In the genomic region with DNA sequence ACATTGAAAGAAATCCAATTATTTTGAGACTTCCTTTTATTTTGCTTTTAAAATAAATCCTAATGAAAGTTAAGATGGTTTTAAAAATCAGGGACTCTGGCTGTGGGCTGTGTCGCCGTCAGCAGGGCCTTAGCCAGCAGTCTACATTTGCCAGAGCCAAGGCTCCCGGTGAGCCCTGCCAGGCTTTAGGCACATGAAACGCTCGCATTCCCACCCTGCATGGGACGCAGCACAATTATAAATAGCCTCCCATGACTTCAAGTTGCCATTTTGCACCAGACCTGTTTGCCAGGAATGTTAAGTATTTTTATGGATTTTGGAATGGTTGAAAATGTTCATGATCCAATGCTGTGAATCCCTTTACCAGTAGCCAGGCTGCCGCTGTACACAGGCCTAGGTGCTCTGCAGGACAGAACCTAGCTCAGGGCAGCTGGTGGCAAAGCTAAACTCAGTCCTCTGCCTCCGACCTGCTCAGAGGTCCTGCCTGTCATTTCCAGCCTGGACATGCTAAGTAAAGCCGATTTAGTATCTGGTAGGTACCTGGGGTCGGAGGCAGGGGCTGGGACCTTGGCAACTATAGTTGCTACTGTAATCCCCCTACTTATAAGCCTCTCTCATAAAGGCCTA, we compare ENCODE assay signal across 28 mouse cellular contexts. TPM values are rescaled to one million over a fixed set of nuclear protein-coding genes. Genes with fewer than 3 reads are reported as not detected.
DNase-seq lines count a peak whose midpoint lies in the region; ATAC-seq and TF ChIP-seq lines count a peak whose summit lies in the region.
"Had no signal": no experiment of that assay in that cellular context is flagged by ENCODE, and none has a peak within 500 bp of the region (broad histone marks: within the 10 kb centered on the region; RNA-seq: fewer than 3 reads in every experiment).

No protein-coding gene starts in this region.

- intact Hi-C loops in heart, postnatal 25 days (cut with DNase I): no loop called here

- no peaks in the 10 kb centered on the region for H3K4me1 ChIP-seq in midbrain, embryonic 11.5 days (ENCODE audit: control insufficient read depth, insufficient read depth, low read length)
- no peaks in the 10 kb centered on the region for H3K4me1 ChIP-seq in midbrain, embryonic 13.5 days (replicated peaks)
- no peaks in the 10 kb centered on the region for H3K4me1 ChIP-seq in liver, postnatal 0 days (ENCODE audit: insufficient read depth)
- H3K4me1 ChIP-seq: forebrain, embryonic 15.5 days; neural tube, embryonic 13.5 days had no signal

- no peaks in the 10 kb centered on the region for H3K27me3 ChIP-seq in midbrain, embryonic 11.5 days (ENCODE audit: control insufficient read depth, insufficient read depth, low read length)
- no peaks in the 10 kb centered on the region for H3K27me3 ChIP-seq in midbrain, embryonic 13.5 days
- no peaks in the 10 kb centered on the region for H3K27me3 ChIP-seq in liver, postnatal 0 days (ENCODE audit: insufficient read depth, low read length)
- H3K27me3 ChIP-seq: embryonic facial prominence, embryonic 13.5 days; forebrain, embryonic 15.5 days; neural tube, embryonic 13.5 days had no signal

- no peaks in the 10 kb centered on the region for H3K36me3 ChIP-seq in midbrain, embryonic 11.5 days (ENCODE audit: control insufficient read depth, insufficient read depth, low read length)
- no peaks in the 10 kb centered on the region for H3K36me3 ChIP-seq in midbrain, embryonic 13.5 days
- no peaks in the 10 kb centered on the region for H3K36me3 ChIP-seq in liver, postnatal 0 days (replicated peaks; ENCODE audit: insufficient read depth, low read length)
- H3K36me3 ChIP-seq: embryonic facial prominence, embryonic 13.5 days; forebrain, embryonic 15.5 days; neural tube, embryonic 13.5 days had no signal

- H3K9me3 ChIP-seq in midbrain, embryonic 11.5 days (ENCODE audit: control insufficient read depth, low read length): no peaks in the 10 kb centered on the region
- H3K9me3 ChIP-seq in midbrain, embryonic 13.5 days: no peaks in the 10 kb centered on the region
- H3K9me3 ChIP-seq in liver, postnatal 0 days (ENCODE audit: low read length): no peaks in the 10 kb centered on the region
- H3K9me3 ChIP-seq: embryonic facial prominence, embryonic 13.5 days; forebrain, embryonic 15.5 days; neural tube, embryonic 13.5 days had no signal

- no peak overlapping the region for H3K27ac ChIP-seq in midbrain, embryonic 11.5 days (ENCODE audit: low read depth, low read length)
- no peak overlapping the region for H3K27ac ChIP-seq in midbrain, embryonic 13.5 days
- no peak overlapping the region for H3K27ac ChIP-seq in liver, postnatal 0 days (ENCODE audit: low read depth)
- H3K27ac ChIP-seq: embryonic facial prominence, embryonic 13.5 days; forebrain, embryonic 15.5 days; kidney, postnatal 0 days; neural tube, embryonic 13.5 days had no signal

- no peak for ATAC-seq in midbrain, embryonic 11.5 days (ENCODE audit: low FRiP score)
- ATAC-seq in midbrain, embryonic 13.5 days: no peak
- no peak for ATAC-seq in liver, postnatal 0 days
- ATAC-seq: forebrain, embryonic 15.5 days; hindbrain, embryonic 16.5 days; intestine, embryonic 16.5 days had no signal

- no peak overlapping the region for H3K4me2 ChIP-seq in midbrain, embryonic 11.5 days
- no peak overlapping the region for H3K4me2 ChIP-seq in midbrain, embryonic 13.5 days (replicated peaks)
- H3K4me2 ChIP-seq in liver, postnatal 0 days (ENCODE audit: low read depth, low read length): no peak overlapping the region
- H3K4me2 ChIP-seq: embryonic facial prominence, embryonic 13.5 days; forebrain, embryonic 15.5 days; neural tube, embryonic 13.5 days had no signal

- TF ChIP-seq EP300 in liver, postnatal 0 days (IDR thresholded peaks at IDR 0.05; ENCODE audit: low read depth): no peak

- DNase-seq in heart, adult 11 months: peak; percentile 93
- no peak for DNase-seq in heart, postnatal 25 days (ENCODE audit: low spot score)
- DNase-seq in midbrain, embryonic 11.5 days (ENCODE audit: low spot score, missing footprints): peak; percentile 82
- peak; percentile 50 for DNase-seq in gastrocnemius, postnatal 10 days
- DNase-seq in heart, postnatal 4 days: peak; percentile 43
- no peak for DNase-seq in adrenal gland, adult (ENCODE audit: inconsistent age in 2 of 2, low spot score in 1 of 2)
- no peak for DNase-seq in liver, postnatal 0 days
- DNase-seq: adrenal gland, postnatal 14 days; cerebellum, adult 11 months; left cerebral cortex, postnatal 4 days; liver; lung, postnatal 10 days; midbrain, embryonic 14.5 days; right cerebral cortex, postnatal 14 days; thymus, adult 2 months had no signal

- no peak overlapping the region for H3K4me3 ChIP-seq in midbrain, embryonic 11.5 days (ENCODE audit: low read depth, low read length)
- no peak overlapping the region for H3K4me3 ChIP-seq in midbrain, embryonic 13.5 days (replicated peaks)
- H3K4me3 ChIP-seq in liver, postnatal 0 days (ENCODE audit: low read depth, low read length): no peak overlapping the region
- H3K4me3 ChIP-seq: embryonic facial prominence, embryonic 13.5 days; forebrain, embryonic 15.5 days; left cerebral cortex, adult 2 months; neural tube, embryonic 13.5 days had no signal

- WGBS in midbrain, embryonic 11.5 days: 89% methylated on average over 10 of the region's 10 CpGs
- WGBS in midbrain, embryonic 13.5 days: 89% methylated on average over 10 of the region's 10 CpGs
- 86% methylated on average over 10 of the region's 10 CpGs for WGBS in liver, postnatal 0 days (ENCODE audit: insufficient replicate concordance)

- H3K9ac ChIP-seq in midbrain, embryonic 11.5 days (ENCODE audit: low read length): no peak overlapping the region
- H3K9ac ChIP-seq in midbrain, embryonic 13.5 days (replicated peaks): no peak overlapping the region
- H3K9ac ChIP-seq in liver, postnatal 0 days (replicated peaks): no peak overlapping the region
- H3K9ac ChIP-seq: embryonic facial prominence, embryonic 13.5 days; forebrain, embryonic 15.5 days; neural tube, embryonic 13.5 days had no signal

- no peak for TF ChIP-seq CTCF in liver, postnatal 0 days (IDR thresholded peaks at IDR 0.05; ENCODE audit: low read depth)

RNA-seq across cellular contexts. Expression of a gene that starts 5.2 kb away (rescaled TPM):
- under 1 TPM; 0.34 to 0.48 TPM for total RNA-seq in heart, postnatal 25 days (2021)
- polyA plus RNA-seq in midbrain, embryonic 11.5 days (2014; fragmentation: Nextera tagmentation; extraction: Ambion mirVana): 0.08 and 0.22 TPM in 2 replicates
- polyA plus RNA-seq in midbrain, embryonic 13.5 days (2015; fragmentation: Nextera tagmentation; extraction: Ambion mirVana): 0.24 TPM in 2 replicates
- under 1 TPM in 1 of 2 experiments, not detected in 1; 0.25 TPM for total RNA-seq in gastrocnemius, postnatal 10 days (2021)
- under 1 TPM; 0.34 to 0.95 TPM for total RNA-seq in heart, postnatal 4 days (2021)
- 0.16 and 0.17 TPM in 2 replicates for polyA plus RNA-seq in liver, postnatal 0 days (2015; fragmentation: Nextera tagmentation; extraction: Ambion mirVana)
- total RNA-seq: layer of hippocampus, adult 18-20 months; left cerebral cortex, postnatal 4 days; megakaryocyte progenitor cell, adult 5-6 weeks had no signal
- polyA plus RNA-seq: intestine, embryonic 16.5 days; liver, embryonic 16.5 days had no signal

RNA-seq across cellular contexts. Expression of a gene that starts 45.1 kb away (rescaled TPM):
- total RNA-seq in heart, postnatal 25 days (2021): 10 to 100 TPM; 21.1 to 21.8 TPM
- 23.1 and 26.0 TPM in 2 replicates for polyA plus RNA-seq in midbrain, embryonic 11.5 days (2014; fragmentation: Nextera tagmentation; extraction: Ambion mirVana)
- 33.1 and 35.5 TPM in 2 replicates for polyA plus RNA-seq in midbrain, embryonic 13.5 days (2015; fragmentation: Nextera tagmentation; extraction: Ambion mirVana)
- total RNA-seq in gastrocnemius, postnatal 10 days (2021): 10 to 100 TPM; 17.3 to 23.1 TPM
- 10 to 100 TPM; 26.1 to 27.9 TPM for total RNA-seq in heart, postnatal 4 days (2021)
- 8.2 and 9.4 TPM in 2 replicates for polyA plus RNA-seq in liver, postnatal 0 days (2015; fragmentation: Nextera tagmentation; extraction: Ambion mirVana)

RNA-seq across cellular contexts. Expression of a gene that starts 55.7 kb away (rescaled TPM):
- not detected for total RNA-seq in heart, postnatal 25 days (2021)
- polyA plus RNA-seq in midbrain, embryonic 11.5 days (2014; fragmentation: Nextera tagmentation; extraction: Ambion mirVana): not detected in 2 replicates
- polyA plus RNA-seq in midbrain, embryonic 13.5 days (2015; fragmentation: Nextera tagmentation; extraction: Ambion mirVana): not detected in 2 replicates
- total RNA-seq in gastrocnemius, postnatal 10 days (2021): not detected
- total RNA-seq in heart, postnatal 4 days (2021): not detected
- polyA plus RNA-seq in liver, postnatal 0 days (2015; fragmentation: Nextera tagmentation; extraction: Ambion mirVana): 0.07 TPM in 1 of 2 replicates, not detected in the other
- total RNA-seq: adrenal gland, postnatal 14 days; gastrocnemius, postnatal 36 days; heart, postnatal 14 days; layer of hippocampus, adult 18-20 months; left cerebral cortex, adult 2 months; left cerebral cortex, postnatal 4 days; megakaryocyte progenitor cell, adult 5-6 weeks had no signal
- polyA plus RNA-seq: embryonic facial prominence, embryonic 13.5 days; forebrain, embryonic 15.5 days; hindbrain, embryonic 16.5 days; midbrain, embryonic 14.5 days; neural tube, embryonic 13.5 days had no signal

Comparison
In these comparisons a context has a peak if more than half of its experiments do, and no peak if none do; other contexts are left out.
1. DNase-seq: peak in heart, adult 11 months (single experiment), midbrain, embryonic 11.5 days (single experiment), gastrocnemius, postnatal 10 days (single experiment) and heart, postnatal 4 days (single experiment); none in heart, postnatal 25 days (single experiment), adrenal gland, adult (0 of 2) and liver, postnatal 0 days (single experiment).